Mouse (Mus musculus) G1E (cell line): ENCODE measurements at regions not wholly inside any gene's neighbourhood (a gene's known extent, or its start where the extent isn't known, plus 50 kb on each side); places are given as distances from the start of the nearest gene placed in this dataset.
"Not testable (repeated sequence)": the region's sequence is repeated elsewhere in the genome, so short reads cannot be mapped to it uniquely, and the experiment has no call there.

Experiments used
- CTCF ChIP-seq: IDR thresholded peaks from 2 replicates; pipeline ENCODE4 v1.5.1; 2012; ENCODE audit warnings: low read depth, low read length, inconsistent platforms, mixed read lengths
- GATA1 ChIP-seq: IDR thresholded peaks from 2 replicates; pipeline ENCODE4 v1.6.1; 2012; ENCODE audit warnings: borderline replicate concordance, low read length, inconsistent platforms, mixed read lengths
- GATA2 ChIP-seq: IDR thresholded peaks from 2 replicates; pipeline ENCODE4 v1.6.1; 2012; ENCODE audit warnings: low read depth, low read length, inconsistent platforms, borderline replicate concordance
- POLR2AphosphoS5 ChIP-seq: IDR thresholded peaks from 2 replicates; pipeline ENCODE4 v1.6.1; 2012; ENCODE audit warnings: low read depth, low read length, inconsistent platforms; ENCODE audit not compliant: insufficient replicate concordance

- TF ChIP-seq CTCF, POLR2AphosphoS5, GATA2, GATA1: not testable (repeated sequence)
Observed at GRCm38 (mm10) chr10:86612341-86612740, 93.0 kb downstream of the Hsp90b1 start.
